Mouse (Mus musculus): Measurements from ENCODE around the gene Rnf31. TPM values are rescaled to one million over a fixed set of nuclear protein-coding genes. Genes with fewer than 3 reads are reported as not detected.

The Rnf31 gene
- polyA plus RNA-seq, 1 experiment from 2014 or later: 27.2 TPM

DNA sequence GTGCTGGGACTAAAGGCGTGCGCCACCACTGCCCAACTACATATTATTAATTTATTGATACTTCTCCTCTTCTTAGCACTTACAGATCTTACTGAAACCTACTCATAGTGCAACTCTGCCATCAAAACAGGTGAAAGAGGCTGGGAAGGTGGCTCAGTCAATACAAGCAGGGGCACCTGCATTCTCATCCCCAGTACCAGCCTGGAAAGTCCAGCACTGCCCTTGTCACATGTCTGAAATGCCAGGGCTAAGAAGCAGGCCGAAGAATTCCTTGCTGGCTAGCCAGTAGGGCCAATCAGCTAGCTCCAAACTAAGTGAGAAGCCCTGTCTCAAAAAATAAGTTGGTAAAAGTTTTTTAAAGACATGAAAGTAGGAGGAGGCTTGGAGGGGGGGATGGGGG lies 33.9 kb upstream of the Rnf31 start:
- Histone ChIP-seq H3K27ac (ENCODE audit: low read length) (no peak overlapping the region), H3K4me3 (ENCODE audit: low read depth, low read length) (no peak overlapping the region), H3K4me1 (ENCODE audit: control insufficient read depth, insufficient read depth, low read length) (peaks cover 20% of the 10 kb centered on the region), H3K27me3 (ENCODE audit: control insufficient read depth, insufficient read depth, low read depth, low read length) (no peaks in the 10 kb centered on the region), H3K9me3 (replicated peaks; ENCODE audit: control insufficient read depth, low read length, poor library complexity, severe bottlenecking) (no peaks in the 10 kb centered on the region), H3K9ac (ENCODE audit: low read depth, low read length) (no peak overlapping the region), H3K36me3 (ENCODE audit: control insufficient read depth, insufficient read depth, low read length) (no peaks in the 10 kb centered on the region), H3K4me2 (ENCODE audit: low read length) (no peak overlapping the region)
- no peak for ATAC-seq
- WGBS: 90% methylated on average over 3 of the region's 3 CpGs

DNA sequence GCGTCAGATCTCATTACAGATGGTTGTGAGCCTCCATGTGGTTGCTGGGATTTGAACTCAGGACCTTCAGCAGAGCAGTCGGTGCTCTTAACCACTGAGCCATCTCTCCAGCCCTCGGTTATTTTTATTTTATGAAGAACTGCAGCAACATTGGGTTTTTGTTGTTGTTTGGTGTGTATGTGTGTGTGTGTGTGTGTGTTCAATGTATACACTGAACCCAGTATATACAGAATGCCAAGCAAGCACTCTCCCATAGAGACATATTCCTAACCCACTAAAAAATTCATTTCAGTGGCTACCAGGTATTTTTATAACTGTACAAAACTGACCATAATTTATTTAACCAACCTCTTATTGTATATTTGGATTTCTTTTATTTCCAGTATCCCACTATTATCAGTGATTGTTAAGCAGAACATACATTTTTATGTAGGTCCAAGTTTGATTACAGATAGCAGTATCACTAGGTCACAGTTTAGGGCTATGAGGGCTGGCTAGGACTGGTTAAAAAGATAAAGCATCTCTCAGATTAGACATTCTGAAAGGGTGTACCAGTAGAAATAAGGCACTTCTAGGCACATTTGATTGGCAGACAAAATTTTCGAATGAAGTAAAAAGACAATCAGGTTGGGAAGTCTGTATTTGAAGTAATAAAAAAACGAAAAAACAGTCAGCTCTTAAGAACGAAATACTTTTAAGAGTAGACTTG lies 32.6 kb upstream of the Rnf31 start:
- peak overlapping the region; percentile 62 for H3K4me3 ChIP-seq (ENCODE audit: low read depth, low read length)
- H3K27me3 ChIP-seq (ENCODE audit: control insufficient read depth, insufficient read depth, low read depth, low read length): no peaks in the 10 kb centered on the region
- H3K36me3 ChIP-seq (ENCODE audit: control insufficient read depth, insufficient read depth, low read length): no peaks in the 10 kb centered on the region
- no peaks in the 10 kb centered on the region for H3K9me3 ChIP-seq (replicated peaks; ENCODE audit: control insufficient read depth, low read length, poor library complexity, severe bottlenecking)
- 56% methylated on average over 6 of the region's 6 CpGs for WGBS
- H3K27ac ChIP-seq (ENCODE audit: low read length): no peak overlapping the region
- no peak overlapping the region for H3K9ac ChIP-seq (ENCODE audit: low read depth, low read length)
- H3K4me2 ChIP-seq (ENCODE audit: low read length): peak overlapping the region; percentile 68
- H3K4me1 ChIP-seq (ENCODE audit: control insufficient read depth, insufficient read depth, low read length): peaks cover 20% of the 10 kb centered on the region
- no peak for ATAC-seq

DNA sequence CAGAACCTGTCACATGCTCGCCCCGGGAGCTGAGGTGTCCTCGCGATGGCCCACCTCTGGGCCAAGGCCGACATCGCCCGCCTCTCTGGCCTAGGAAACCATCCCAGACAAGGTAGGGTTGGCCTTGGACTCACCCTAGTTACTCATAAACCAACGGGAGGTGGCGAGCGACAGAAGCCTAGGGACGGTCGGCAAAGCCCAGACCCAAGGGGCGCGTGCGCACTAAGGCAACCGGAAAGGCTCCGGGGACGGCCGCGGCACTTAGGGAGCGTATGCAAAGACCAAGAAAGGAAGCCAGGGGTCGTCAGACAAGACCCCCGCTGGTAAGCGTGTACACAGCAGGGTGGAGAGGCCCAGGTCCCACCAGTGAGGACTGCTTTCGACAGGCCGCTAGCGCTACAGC lies 31.7 kb upstream of the Rnf31 start, which contains the start of gene Dcaf11:
Gene Dcaf11, plus strand, starts transcription at position 208 of the 403 bp plus-strand sequence.
- under 1% methylated on average over 27 of the region's 27 CpGs for WGBS
- Histone ChIP-seq H3K4me1 (ENCODE audit: control insufficient read depth, insufficient read depth, low read length) (peaks cover 20% of the 10 kb centered on the region), H3K36me3 (ENCODE audit: control insufficient read depth, insufficient read depth, low read length) (peaks cover 8% of the 10 kb centered on the region), H3K4me3 (ENCODE audit: low read depth, low read length) (peak within 1 kb of the TSS; percentile 62), H3K4me2 (ENCODE audit: low read length) (peak within 1 kb of the TSS; percentile 68), H3K27me3 (ENCODE audit: control insufficient read depth, insufficient read depth, low read depth, low read length) (no peaks in the 10 kb centered on the region), H3K9me3 (replicated peaks; ENCODE audit: control insufficient read depth, low read length, poor library complexity, severe bottlenecking) (no peaks in the 10 kb centered on the region), H3K27ac (ENCODE audit: low read length) (peak within 1 kb of the TSS; percentile 99), H3K9ac (ENCODE audit: low read depth, low read length) (peak within 1 kb of the TSS; percentile 90)
- peak; percentile 83 for ATAC-seq

DNA sequence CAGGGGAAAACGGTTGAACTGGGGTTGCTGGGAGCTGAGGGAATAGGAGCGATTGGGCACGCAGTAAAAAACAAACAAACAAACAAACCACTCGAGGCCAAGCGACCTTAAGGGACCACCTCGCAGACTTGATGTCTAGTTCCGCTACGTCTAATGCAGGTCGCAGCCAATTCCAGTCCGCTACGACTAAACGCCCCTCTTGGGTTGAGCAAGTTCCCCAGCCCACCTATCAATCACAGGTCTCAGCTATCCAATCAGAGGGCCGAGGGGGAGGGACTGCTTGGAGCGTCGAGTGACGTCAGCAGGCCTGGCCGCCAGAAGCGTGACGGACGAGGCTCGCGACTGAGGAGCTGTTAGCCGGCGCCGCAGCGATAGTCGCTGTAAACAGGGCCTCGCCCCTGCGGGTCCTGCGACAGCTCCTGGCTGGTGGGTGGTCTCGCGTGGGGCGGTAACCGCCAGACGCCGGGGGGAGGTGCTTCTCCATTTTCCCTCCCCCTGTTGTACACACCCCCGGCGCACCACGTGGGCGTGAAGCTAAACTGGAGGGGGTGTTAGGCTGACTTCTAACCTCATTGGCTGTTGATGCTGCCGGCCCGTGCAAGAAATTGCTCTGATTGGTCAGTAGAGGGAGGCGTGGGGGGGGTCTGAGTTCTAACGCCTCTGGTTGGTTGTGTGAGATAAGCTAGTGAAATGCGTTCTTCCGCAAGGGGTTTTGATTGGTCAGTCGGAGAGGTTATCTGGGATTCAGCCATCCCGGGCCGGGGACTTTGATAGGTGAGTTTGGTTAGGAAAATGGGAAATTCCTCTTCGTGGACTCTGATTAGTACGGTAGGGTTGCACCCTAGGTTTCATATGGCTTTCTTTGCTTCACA lies 31.1 kb upstream of the Rnf31 start, which contains the start of gene A730061H03Rik:
Gene A730061H03Rik, minus strand, starts transcription at position 205 of the 872 bp plus-strand sequence.
- H3K36me3 ChIP-seq (ENCODE audit: control insufficient read depth, insufficient read depth, low read length): peaks cover 13% of the 10 kb centered on the region
- H3K4me2 ChIP-seq (ENCODE audit: low read length): peak within 1 kb of the TSS; percentile 68
- ATAC-seq: peak; percentile 98
- H3K4me1 ChIP-seq (ENCODE audit: control insufficient read depth, insufficient read depth, low read length): peaks cover 20% of the 10 kb centered on the region
- WGBS: under 1% methylated on average over 51 of the region's 51 CpGs
- peak within 1 kb of the TSS; percentile 62 for H3K4me3 ChIP-seq (ENCODE audit: low read depth, low read length)
- H3K9ac ChIP-seq (ENCODE audit: low read depth, low read length): peak within 1 kb of the TSS; percentile 90
- no peaks in the 10 kb centered on the region for H3K27me3 ChIP-seq (ENCODE audit: control insufficient read depth, insufficient read depth, low read depth, low read length)
- no peaks in the 10 kb centered on the region for H3K9me3 ChIP-seq (replicated peaks; ENCODE audit: control insufficient read depth, low read length, poor library complexity, severe bottlenecking)
- peak within 1 kb of the TSS; percentile 99 for H3K27ac ChIP-seq (ENCODE audit: low read length)

DNA sequence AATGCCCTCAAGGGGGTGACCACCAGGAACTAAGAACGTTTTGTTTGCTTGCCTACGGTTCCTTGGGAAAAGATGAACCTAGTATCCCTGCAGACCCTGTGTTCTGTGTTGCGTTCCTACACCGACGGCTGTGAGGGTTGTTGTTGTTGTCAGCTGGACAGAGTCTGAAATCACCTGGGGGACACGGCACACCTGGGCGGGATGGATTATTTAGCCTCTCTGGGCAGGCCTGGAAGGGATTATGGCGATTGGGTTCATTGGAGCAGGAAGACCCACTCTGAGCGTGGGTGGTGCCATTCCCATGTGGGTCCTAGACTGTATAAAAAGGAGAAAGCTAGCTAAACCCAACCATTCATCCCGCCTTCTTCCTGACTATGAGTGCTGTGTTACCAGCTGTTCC lies 29.6 kb upstream of the Rnf31 start:
- no peak overlapping the region for H3K4me3 ChIP-seq (ENCODE audit: low read depth, low read length)
- H3K4me2 ChIP-seq (ENCODE audit: low read length): no peak overlapping the region
- H3K4me1 ChIP-seq (ENCODE audit: control insufficient read depth, insufficient read depth, low read length): peaks cover 20% of the 10 kb centered on the region
- H3K36me3 ChIP-seq (ENCODE audit: control insufficient read depth, insufficient read depth, low read length): peaks cover 18% of the 10 kb centered on the region
- H3K27me3 ChIP-seq (ENCODE audit: control insufficient read depth, insufficient read depth, low read depth, low read length): no peaks in the 10 kb centered on the region
- H3K9me3 ChIP-seq (replicated peaks; ENCODE audit: control insufficient read depth, low read length, poor library complexity, severe bottlenecking): no peaks in the 10 kb centered on the region
- no peak overlapping the region for H3K9ac ChIP-seq (ENCODE audit: low read depth, low read length)
- ATAC-seq: no peak
- no peak overlapping the region for H3K27ac ChIP-seq (ENCODE audit: low read length)
- 87% methylated on average over 10 of the region's 10 CpGs for WGBS

DNA sequence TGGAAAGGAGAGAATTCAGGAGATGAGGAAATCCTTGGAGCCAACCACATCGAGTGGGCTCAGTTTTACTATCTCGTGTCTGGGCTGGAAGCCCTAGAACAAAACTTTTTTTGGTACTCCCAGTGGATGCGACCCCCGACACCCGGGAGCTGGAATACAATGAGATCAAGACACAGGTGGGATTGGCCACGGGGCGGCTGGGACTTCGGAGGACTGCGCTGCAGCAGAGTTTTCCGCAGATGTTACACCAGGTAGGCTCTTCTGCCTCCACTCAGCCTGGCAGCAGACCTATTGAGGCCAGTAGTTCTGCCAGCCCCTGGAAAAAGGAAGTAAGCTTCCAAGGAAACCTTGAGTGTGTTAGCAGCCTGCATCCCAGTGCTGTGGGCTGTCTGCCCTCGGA lies 28.3 kb upstream of the Rnf31 start:
- Histone ChIP-seq H3K4me2 (ENCODE audit: low read length) (no peak overlapping the region), H3K27ac (ENCODE audit: low read length) (no peak overlapping the region), H3K9ac (ENCODE audit: low read depth, low read length) (no peak overlapping the region), H3K9me3 (replicated peaks; ENCODE audit: control insufficient read depth, low read length, poor library complexity, severe bottlenecking) (no peaks in the 10 kb centered on the region), H3K36me3 (ENCODE audit: control insufficient read depth, insufficient read depth, low read length) (peaks cover 23% of the 10 kb centered on the region), H3K4me3 (ENCODE audit: low read depth, low read length) (no peak overlapping the region), H3K4me1 (ENCODE audit: control insufficient read depth, insufficient read depth, low read length) (peaks cover 20% of the 10 kb centered on the region), H3K27me3 (ENCODE audit: control insufficient read depth, insufficient read depth, low read depth, low read length) (no peaks in the 10 kb centered on the region)
- 93% methylated on average over 11 of the region's 11 CpGs for WGBS
- ATAC-seq: no peak

DNA sequence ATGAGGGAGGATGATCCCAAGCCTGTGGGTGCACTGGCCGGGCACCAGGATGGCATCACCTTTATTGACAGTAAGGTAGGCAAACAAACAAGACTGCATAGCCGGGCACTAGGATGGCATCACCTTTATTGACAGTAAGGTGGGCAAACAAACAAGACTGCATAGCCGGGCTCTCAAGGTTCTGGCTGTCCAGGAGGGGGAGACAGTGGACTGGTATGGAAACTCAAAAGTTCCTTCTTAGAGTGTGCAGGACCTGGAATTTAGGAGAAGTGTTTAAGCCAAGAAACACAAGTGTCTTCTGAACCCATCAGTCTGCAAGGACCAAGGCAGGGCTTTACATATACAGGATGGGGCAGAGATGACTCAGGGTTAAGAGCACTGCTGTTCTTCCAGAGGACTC lies 25.8 kb upstream of the Rnf31 start:
- Histone ChIP-seq H3K36me3 (ENCODE audit: control insufficient read depth, insufficient read depth, low read length) (peaks cover 34% of the 10 kb centered on the region), H3K4me1 (ENCODE audit: control insufficient read depth, insufficient read depth, low read length) (peaks cover 16% of the 10 kb centered on the region), H3K9me3 (replicated peaks; ENCODE audit: control insufficient read depth, low read length, poor library complexity, severe bottlenecking) (no peaks in the 10 kb centered on the region), H3K4me2 (ENCODE audit: low read length) (no peak overlapping the region), H3K4me3 (ENCODE audit: low read depth, low read length) (no peak overlapping the region), H3K27ac (ENCODE audit: low read length) (no peak overlapping the region), H3K27me3 (ENCODE audit: control insufficient read depth, insufficient read depth, low read depth, low read length) (no peaks in the 10 kb centered on the region), H3K9ac (ENCODE audit: low read depth, low read length) (no peak overlapping the region)
- WGBS: 93% methylated on average over 3 of the region's 3 CpGs
- ATAC-seq: no peak

DNA sequence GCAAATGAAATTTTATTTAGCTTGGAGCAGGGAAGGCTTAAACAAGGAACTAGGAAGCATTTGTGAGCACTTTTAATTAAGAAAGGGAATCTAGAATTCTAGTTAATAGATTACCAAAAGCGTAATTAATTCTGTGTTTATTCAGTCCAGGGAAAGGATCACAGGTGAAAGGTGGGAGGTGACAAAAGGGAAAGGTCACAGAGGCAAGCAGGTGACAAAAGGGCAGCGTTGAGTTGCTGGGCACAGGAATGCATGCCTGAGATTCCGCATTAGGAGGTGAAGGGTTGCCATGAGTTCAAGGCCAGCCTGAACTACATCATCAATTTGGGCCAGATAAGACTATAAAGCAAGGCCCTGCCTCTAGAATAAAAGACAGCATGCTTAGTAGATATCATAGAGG lies 24.0 kb upstream of the Rnf31 start:
- ATAC-seq: no peak
- H3K27me3 ChIP-seq (ENCODE audit: control insufficient read depth, insufficient read depth, low read depth, low read length): no peaks in the 10 kb centered on the region
- H3K4me2 ChIP-seq (ENCODE audit: low read length): no peak overlapping the region
- no peak overlapping the region for H3K9ac ChIP-seq (ENCODE audit: low read depth, low read length)
- WGBS: 91% methylated on average over 3 of the region's 3 CpGs
- no peak overlapping the region for H3K4me3 ChIP-seq (ENCODE audit: low read depth, low read length)
- H3K9me3 ChIP-seq (replicated peaks; ENCODE audit: control insufficient read depth, low read length, poor library complexity, severe bottlenecking): no peaks in the 10 kb centered on the region
- peaks cover 34% of the 10 kb centered on the region for H3K36me3 ChIP-seq (ENCODE audit: control insufficient read depth, insufficient read depth, low read length)
- H3K4me1 ChIP-seq (ENCODE audit: control insufficient read depth, insufficient read depth, low read length): 0 out of 2 replicates have a peak, but pooled peaks cover under 1% of the 10 kb centered on the region
- H3K27ac ChIP-seq (ENCODE audit: low read length): no peak overlapping the region

DNA sequence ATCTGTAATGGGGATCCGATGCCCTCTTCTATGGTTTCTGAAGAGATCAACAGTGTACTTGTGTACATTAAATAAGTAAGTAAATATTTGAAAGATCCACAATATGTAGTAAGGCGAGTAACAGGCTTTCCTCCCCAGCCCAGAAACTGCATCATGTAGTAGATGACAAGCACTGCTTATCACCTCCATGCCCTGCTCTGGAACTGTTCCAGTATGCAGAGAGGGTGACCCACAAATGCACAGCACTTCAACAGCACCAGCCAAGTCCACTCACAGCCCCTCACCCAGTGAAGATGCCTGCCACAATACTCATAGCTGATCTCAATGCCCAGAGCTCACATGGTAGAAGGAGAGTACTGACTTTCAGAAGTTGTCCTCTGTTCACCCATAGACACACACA lies 20.9 kb upstream of the Rnf31 start:
- ATAC-seq: no peak
- 93% methylated on average over 2 of the region's 2 CpGs for WGBS
- H3K27ac ChIP-seq (ENCODE audit: low read length): no peak overlapping the region
- H3K9ac ChIP-seq (ENCODE audit: low read depth, low read length): no peak overlapping the region
- H3K4me3 ChIP-seq (ENCODE audit: low read depth, low read length): no peak overlapping the region
- H3K9me3 ChIP-seq (replicated peaks; ENCODE audit: control insufficient read depth, low read length, poor library complexity, severe bottlenecking): no peaks in the 10 kb centered on the region
- no peak overlapping the region for H3K4me2 ChIP-seq (ENCODE audit: low read length)
- H3K36me3 ChIP-seq (ENCODE audit: control insufficient read depth, insufficient read depth, low read length): peaks cover 21% of the 10 kb centered on the region; the same call in 1 of the 2 replicates
- no peaks in the 10 kb centered on the region for H3K4me1 ChIP-seq (ENCODE audit: control insufficient read depth, insufficient read depth, low read length)
- no peaks in the 10 kb centered on the region for H3K27me3 ChIP-seq (ENCODE audit: control insufficient read depth, insufficient read depth, low read depth, low read length)
